Mouse (Mus musculus) c-Kit-positive CD71-positive TER-119-positive erythroid progenitor cells, embryonic 14.5 days (primary cell): ENCODE measurements around the gene Efcab7.

Experiments used
- DNase-seq: peaks from one replicate; pipeline ENCODE4 v3.0.0-alpha.2; 2013; ENCODE audit warnings: low spot score

The Efcab7 gene

DNA sequence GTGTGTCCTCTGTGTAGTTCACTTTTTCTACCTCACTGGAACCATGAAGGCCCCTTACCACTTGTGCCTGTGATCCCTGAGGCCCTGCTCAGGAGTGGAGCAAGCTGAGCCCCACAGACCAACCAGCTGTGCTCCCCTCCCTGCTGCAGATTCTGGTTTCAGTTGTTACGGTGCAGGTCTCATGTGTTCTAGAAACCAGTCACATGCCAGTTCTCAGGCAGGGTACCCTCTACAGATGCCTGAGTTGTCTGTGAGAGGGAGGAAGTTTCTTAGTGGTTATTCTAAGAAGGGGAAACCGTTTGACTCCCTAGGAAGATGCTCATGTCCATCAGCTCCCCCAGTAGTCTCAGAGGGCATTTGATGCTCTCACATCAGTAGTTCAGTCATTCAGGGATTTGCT, 115.6 kb downstream of the Efcab7 start:
- DNase-seq = no peak

DNA sequence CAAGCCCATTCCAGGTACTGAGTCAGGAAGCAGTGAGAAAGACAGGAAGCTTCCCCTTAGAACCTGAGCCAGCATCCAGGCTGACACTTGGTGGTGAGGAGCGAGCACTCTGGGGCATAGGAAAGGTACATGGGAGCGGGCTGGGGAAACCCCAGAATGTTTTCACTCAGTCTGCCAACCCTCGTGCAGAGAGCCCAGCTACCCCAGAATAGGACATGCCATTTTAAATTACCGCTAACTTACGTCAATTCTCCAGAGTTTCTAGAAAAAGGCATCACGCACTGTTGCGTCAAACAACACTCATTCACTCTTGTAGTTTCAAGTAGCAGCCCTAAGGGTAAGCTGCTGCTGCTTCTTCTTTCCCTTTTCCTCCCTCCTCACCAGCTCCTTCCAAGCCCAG, 116.0 kb downstream of the Efcab7 start:
- DNase-seq = no peak

DNA sequence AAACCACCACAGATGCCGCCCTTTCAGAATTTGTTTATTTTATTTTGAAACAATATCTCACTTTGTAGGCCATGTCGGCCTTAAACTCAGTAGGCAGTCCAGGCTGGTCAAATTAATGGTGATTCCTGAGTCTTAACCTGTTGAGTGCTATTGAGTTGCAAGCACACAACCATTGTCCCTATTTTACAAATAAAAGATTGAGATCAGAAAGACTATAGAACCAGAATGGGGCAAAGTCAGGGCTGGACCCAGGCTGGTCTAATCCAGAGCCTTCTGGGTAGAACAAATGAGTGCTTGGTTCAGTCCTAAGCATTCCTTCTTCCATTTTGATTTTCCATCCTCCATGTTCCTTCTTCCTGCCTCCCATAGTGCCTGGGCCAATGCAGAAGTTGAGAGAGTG, 117.5 kb downstream of the Efcab7 start:
- DNase-seq = no peak

DNA sequence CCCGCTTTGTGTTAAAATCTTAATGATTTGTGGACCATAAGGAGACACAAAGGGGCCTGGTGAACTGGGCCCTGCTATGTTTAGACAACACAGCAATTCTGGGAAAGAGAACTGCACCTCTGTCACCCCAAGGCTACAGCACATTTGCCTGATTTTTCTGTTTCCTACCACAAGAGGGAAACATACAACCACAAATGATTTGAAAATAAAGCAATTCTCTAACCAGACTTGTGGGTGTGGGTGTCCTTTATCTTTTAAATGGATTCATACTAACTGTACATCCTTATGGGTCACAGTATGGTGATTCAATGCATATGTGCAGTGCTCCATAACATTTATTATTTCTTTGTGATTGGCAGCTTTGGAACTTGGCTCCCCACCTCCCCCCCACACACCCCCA, 118.2 kb downstream of the Efcab7 start:
- DNase-seq = no peak

DNA sequence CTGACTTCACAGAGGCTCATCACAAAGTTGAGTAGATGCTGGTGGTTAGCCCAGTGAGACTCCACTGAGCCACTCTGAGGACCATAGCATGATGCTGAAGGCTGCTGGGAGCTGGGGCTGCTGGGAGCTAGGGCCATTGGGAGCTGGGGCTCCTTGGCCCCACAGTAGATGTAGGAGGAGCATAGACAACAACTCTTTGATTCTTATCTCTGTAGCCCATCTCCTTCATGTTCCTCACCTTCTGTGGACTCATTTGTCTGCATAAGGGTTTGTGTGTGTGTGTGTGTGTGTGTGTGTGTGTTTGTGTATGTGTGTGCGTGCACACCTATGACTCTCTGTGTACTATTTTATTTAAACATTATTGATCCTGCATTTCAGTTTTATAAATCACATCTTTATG, 118.9 kb downstream of the Efcab7 start:
- no peak for DNase-seq

DNA sequence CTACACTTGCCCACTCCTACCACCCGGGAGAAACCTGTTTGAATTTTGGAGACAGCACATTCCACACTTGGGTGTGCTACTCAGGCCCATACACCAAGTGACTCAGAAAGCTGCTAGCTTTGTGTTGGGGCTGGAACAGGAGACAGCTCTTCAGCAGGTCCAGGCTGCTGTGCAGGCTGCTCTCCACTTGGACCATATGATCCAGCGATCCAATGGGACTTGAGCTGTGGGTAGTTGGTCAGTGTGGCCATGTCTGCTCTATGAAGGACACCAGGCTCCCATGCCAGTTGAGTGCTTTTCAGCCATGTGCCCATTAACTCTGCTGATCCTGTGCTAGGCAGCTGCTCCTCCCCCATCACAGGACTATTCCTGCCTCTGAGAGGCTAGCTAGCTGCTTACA, 124.9 kb downstream of the Efcab7 start:
- no peak for DNase-seq

DNA sequence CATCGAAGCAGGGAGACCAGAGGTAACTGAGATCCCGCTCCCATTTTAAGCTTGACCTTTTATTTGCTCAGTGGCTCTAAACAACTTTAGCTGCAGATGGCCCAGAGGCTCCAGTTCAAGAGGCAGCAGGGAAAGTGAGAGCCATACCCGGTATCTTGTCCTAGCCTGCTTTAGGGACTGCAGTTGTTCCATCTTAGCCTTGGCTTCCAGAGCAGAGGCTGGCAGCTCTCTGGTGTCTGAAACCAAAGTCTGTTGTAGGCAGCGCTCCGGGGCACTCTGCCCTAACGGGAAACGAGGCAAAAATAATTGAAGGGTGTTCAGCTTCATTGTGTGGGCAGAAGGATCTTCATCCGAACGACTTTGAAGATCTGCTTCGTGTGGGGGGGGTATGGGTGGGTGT, 126.4 kb downstream of the Efcab7 start:
- no peak for DNase-seq

DNA sequence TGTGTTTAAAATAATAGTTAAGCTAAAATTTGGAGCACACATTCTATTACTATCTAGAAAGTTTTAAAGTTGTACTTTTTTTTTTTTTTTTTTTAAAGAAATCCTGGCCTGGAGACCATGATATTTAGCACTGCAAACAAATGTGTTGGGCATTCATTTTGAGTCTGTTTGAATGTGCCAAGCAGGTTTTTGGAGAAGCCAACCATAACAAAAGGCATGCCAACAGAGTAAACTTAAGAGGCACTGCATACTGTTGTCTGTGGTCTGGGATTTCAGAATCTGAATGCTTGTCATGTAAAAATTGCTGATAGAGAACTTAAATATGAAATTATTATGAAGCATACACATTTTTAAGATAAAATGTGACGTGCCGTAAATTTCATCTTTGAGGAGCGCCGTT, 128.2 kb downstream of the Efcab7 start:
- DNase-seq = no peak

DNA sequence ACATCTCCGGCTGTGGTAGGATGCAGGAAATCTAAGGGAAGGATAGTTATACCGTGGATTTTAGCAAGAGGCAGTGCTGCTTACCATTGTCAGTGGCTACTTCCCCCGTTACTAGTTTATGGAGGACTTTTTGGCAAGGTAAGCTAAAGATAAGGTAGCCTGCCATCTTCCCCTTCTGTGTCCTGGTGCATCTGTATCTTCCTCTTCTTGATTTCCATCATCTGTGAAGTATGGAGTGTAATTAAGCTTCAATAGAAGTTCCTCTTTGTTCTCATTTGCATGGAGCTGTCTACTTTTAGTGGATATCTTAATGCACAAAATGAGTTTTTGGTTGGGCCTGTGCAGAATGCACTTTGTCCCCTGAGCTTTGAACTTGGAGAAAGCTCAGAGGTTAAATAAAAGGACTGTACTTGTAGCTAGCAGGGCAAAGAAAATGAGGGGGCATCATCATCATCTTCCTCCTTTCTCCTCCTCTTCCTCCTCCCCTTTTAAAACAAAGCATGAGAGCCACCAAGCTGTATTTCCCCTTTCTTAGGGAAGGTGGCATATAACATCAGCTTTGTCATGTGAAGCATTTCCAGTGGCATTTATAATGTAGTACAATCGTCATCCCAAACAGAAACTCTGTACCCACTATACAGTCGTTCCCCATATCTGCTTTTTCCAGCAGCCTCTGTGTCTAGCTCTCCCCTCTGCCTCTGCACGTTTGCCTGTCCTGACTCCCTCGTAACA, 129.3 kb downstream of the Efcab7 start:
- DNase-seq = no peak

DNA sequence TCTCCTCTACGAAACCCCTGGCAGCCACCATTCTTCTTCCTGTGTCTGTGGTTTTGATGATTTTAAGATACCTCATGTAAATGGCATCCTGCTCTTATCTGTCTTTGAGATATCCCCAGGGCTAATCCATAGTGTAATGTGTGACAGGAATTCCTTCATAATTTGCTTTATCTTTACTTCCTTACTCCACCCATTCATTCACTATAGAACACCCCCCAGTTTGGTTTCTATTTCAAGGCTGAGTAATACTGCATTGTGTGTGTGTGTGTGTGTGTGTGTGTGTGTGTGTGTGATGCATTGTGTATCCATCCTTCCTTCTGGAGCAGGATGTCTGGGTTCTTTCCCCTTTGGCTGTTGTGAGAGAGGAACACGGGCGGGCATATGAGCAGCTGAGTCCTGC, 130.3 kb downstream of the Efcab7 start:
- no peak for DNase-seq
